Mouse (Mus musculus) macrophage (primary cell): Measurements from ENCODE around the gene Cish. TPM values are rescaled to one million over a fixed set of nuclear protein-coding genes. Genes with fewer than 3 reads are reported as not detected.
A peak's percentile ranks its signal among the peaks of the same experiment; 100 is the strongest.

Experiments
- H3K27ac ChIP-seq: fragments of 350-480 bp; formaldehyde crosslinking; 2 replicates; pipeline ENCODE4 v1.9.0; 2021
- H3K36me3 ChIP-seq: fragments of 350-480 bp; formaldehyde crosslinking; 2 replicates; pipeline ENCODE4 v1.9.0; 2021; ENCODE audit errors: inconsistent target
- H3K4me3 ChIP-seq: fragments of 350-480 bp; formaldehyde crosslinking; 2 replicates; pipeline ENCODE4 v1.9.0; 2021; ENCODE audit errors: inconsistent target
- H3K79me2 ChIP-seq: fragments of 350-480 bp; formaldehyde crosslinking; 2 replicates; pipeline ENCODE4 v1.9.0; 2021; ENCODE audit errors: inconsistent target
- WGBS: methylation state at CpG from one replicate; pipeline ENCODE4 v1.1.7; 2026; ENCODE audit warnings: inconsistent platforms; ENCODE audit not compliant: missing documents; 5-methylcytosine and 5-hydroxymethylcytosine counted together
- polyA plus RNA-seq: library from polyadenylated mRNA; stranded (reverse); fragments of 250-400 nt; gene quantifications from 3 replicates; pipeline ENCODE4 v1.2.4, GENCODE M21; 2018; ENCODE audit warnings: inconsistent platforms

Cish gene
- polyA plus RNA-seq, 1 experiment from 2014 or later, result 0.29 TPM

DNA sequence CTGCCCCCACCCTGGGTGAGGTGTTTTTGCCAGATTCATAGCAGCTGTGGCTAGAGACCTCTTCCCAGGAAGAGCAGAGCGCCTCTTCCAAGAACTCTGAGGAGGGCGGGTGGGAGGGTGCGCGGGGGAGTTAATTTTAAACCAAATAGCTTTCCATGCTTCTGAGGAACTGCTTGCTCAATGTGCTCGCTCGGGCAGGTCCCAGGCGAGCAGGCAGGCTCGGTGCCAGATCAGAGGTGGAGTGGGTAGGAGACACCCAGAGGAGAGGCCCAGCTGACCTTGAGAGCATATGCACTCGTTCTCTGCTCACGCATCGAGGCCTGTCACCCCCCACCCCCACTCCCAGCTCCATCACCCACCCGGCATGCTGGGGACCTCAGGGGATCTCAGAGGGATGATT is 12.1 kb downstream of the Cish start:
- 54% methylated on average over 12 of the region's 12 CpGs for whole genome bisulfite sequencing
- H3K79me2 ChIP-seq, result no peaks in the 10 kb centered on the region
- no peak overlapping the region for H3K4me3 ChIP-seq
- no peaks in the 10 kb centered on the region for H3K36me3 ChIP-seq
- no peak overlapping the region for H3K27ac ChIP-seq

DNA sequence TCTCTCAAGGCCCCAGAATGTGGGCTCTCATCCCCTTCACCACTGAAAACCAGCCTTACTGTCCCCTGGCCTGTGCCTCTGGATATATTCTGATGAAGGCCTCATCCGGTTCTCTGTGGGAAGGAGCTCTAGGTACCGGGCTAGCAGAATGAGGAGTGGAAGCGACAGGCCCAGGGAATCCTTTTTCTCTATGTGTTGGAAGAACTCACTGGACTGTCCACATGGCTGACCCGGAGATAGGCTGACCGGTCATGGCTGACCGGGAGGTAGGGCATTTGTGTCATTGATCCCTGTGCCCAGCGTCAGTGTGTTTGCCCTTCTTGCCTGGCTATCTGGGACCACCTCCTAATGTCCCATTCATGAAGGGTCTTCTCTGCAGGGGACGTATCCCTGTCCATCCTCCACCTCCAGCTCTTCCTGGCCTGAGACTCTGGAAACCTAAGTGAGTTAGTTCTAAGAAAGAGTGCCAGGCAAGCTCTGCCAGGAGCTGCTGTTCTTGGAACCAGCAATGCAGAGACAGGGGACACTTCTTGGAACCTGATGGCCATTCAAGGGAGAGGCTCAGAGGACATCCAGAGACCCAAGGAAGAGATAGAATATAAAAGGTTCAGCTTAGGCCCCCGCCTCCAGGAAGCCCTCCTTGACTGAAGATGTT is 12.6 kb downstream of the Cish start:
- 95% methylated on average over 9 of the region's 9 CpGs for WGBS
- H3K79me2 ChIP-seq, result no peaks in the 10 kb centered on the region
- no peaks in the 10 kb centered on the region for H3K36me3 ChIP-seq
- no peak overlapping the region for H3K27ac ChIP-seq
- no peak overlapping the region for H3K4me3 ChIP-seq

DNA sequence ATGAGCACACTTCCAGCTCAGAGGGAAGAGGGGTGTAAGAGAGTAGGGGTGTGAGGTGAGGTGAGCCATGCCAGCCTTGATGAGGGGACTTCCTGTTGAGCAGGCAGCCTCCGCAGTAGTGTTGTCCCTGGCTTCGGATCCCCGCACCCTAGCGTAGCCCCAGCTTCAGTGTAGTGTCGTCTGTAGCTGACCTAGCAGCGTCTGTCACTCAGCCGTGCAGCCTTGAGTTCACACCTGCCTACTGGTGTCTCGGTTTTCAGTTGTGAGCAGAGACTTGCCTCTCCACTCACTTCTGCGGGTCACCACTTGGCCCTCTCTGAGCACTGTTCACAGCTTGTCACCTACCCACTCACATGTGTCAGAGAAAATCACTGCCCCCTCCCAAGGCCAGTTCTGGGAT is 13.3 kb downstream of the Cish start:
- Histone ChIP-seq H3K36me3 (no peaks in the 10 kb centered on the region), H3K79me2 (no peaks in the 10 kb centered on the region), H3K4me3 (no peak overlapping the region), H3K27ac (no peak overlapping the region)
- 91% methylated on average over 9 of the region's 9 CpGs for WGBS

DNA sequence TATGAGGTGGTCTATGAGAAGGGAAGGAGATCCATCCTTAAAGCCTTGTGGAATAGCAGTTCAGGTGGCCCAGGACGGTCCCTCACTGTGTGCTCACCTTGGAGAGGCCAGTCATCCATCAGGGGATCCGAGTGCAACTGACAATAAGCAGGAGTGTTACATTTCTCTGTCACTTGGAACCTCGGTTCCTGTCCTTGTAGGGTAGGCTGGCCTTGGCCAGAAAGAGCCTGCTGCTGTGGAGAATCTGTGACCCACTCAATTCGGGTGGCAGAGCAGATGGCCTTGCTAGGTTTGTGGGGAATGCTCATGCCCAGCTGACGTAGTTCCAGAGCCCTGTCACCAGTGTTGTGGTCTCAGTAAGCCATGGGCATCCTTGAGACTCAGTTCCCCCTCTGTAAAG is 13.8 kb downstream of the Cish start:
- no peak overlapping the region for H3K27ac ChIP-seq
- no peaks in the 10 kb centered on the region for H3K36me3 ChIP-seq
- no peak overlapping the region for H3K4me3 ChIP-seq
- 81% methylated on average over 5 of the region's 5 CpGs for WGBS
- H3K79me2 ChIP-seq, result no peaks in the 10 kb centered on the region

DNA sequence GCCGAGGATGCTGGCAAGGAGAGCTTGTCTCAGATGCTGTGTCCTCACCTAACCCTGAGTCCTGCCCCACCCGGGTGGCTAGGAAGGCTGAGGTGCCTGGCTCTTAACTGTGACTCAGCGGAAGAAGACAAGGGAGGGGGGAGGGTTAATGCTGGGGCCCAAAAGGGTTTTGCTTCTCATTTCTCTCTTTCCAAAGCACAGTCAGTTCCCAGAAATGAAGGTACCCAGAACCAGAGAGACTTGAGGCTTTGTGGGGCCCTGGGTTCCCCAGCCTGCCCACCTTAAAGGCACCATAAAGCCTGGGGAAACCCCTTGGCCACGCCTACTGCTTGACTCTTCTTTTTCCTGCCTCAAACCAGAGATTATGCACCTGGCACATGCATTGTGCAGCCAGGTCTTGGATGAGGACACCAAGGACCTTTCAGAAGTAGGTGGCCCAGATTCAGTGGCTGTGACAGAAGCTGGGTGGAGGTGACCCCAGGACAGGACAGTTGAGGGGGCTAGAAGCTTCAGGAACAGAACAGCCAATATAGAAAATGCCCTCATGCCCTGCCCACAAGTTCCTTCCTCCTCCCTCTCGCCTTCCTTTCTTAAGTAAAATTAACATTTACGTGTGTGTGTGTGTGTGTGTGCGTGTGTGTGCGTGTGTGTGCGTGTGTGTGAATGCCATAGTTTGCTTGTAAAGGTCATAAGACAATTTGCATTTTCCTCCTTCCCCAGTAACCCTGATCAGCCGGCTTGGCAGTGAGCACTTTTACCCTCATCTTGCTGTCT is 17.2 kb downstream of the Cish start:
- Histone ChIP-seq H3K4me3 (no peak overlapping the region), H3K36me3 (no peaks in the 10 kb centered on the region)

DNA sequence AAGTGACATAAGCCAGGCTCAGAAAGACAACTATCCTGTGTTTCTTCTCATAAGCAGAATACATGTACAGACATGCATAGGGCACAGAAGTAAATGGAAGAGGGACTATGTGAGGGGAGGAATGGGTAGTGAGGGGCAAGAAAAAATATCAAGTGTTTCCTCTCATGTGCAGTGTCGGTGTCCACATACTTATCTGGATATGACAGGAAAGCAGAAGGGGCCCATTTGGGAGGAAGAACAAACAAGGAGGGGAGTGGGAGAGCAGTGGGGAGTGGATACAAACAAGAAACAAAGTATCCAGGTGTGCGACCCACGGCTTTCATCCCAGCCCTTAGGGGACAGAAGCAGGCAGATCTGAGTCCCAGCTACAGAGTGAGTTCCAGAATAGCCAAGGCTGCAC is 18.1 kb downstream of the Cish start:
- Histone ChIP-seq H3K36me3 (no peaks in the 10 kb centered on the region), H3K79me2 (no peaks in the 10 kb centered on the region), H3K27ac (no peak overlapping the region), H3K4me3 (no peak overlapping the region)
- WGBS, result 73% methylated on average over 3 of the region's 3 CpGs

More for the DNA sequence above, 17.2 kb downstream of the Cish start:
- peak overlapping the region; percentile 97 for H3K27ac ChIP-seq
- 0% methylated on average over 5 of the region's 10 CpGs for WGBS
- H3K79me2 ChIP-seq, result no peaks in the 10 kb centered on the region

DNA sequence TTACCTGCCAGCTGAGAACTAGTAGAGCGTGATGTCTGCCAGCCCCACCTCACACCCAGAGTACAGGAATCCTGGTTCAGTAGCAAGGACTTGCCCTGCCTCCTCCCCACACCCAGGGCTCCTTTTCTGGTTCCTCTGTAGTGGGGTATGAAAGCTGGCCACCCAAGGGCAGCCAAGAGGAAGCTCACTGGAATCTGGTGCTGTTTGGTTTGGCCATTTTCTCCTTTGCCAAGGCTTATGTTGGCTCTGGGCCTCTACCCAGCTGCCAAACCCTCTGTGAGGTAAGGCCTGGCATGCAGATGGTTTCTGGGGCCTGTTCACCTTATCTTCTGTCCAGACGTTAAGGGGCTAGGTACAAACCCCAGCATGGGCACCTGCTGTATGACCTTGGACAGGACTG is 20.0 kb downstream of the Cish start:
- no peaks in the 10 kb centered on the region for H3K79me2 ChIP-seq
- no peak overlapping the region for H3K27ac ChIP-seq
- no peaks in the 10 kb centered on the region for H3K36me3 ChIP-seq
- H3K4me3 ChIP-seq, result no peak overlapping the region
- WGBS, result 85% methylated on average over 2 of the region's 2 CpGs

DNA sequence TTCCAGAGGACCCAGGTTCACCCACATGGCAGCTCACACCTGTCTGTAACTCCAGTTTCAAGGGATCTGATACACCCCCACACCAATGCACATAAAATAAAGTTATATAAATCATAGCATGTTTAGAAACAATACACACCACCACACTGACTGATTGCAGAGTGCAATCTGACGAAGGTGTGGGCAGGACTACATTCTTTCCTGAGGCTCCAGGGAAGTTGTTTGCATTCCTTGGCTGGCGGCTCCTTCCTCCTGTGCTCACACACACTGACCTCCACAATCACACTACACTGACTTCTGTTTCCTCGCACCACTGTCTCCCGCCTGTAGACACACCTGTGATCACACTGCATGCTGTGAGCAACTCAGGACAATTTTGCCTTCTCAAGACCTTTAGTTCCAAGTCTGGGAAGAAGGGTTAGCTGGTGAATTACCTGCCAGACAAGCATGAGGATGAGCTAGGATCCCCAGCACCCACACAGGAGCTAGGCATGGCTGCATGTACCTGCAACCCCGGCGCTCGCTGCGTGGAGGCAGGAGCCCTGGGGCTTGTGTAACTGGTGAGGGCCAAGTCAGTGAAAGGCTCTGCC is 26.7 kb downstream of the Cish start:
- H3K79me2 ChIP-seq, result no peaks in the 10 kb centered on the region
- H3K4me3 ChIP-seq, result no peak overlapping the region
- no peaks in the 10 kb centered on the region for H3K36me3 ChIP-seq
- H3K27ac ChIP-seq, result no peak overlapping the region
- WGBS, result 91% methylated on average over 8 of the region's 8 CpGs

DNA sequence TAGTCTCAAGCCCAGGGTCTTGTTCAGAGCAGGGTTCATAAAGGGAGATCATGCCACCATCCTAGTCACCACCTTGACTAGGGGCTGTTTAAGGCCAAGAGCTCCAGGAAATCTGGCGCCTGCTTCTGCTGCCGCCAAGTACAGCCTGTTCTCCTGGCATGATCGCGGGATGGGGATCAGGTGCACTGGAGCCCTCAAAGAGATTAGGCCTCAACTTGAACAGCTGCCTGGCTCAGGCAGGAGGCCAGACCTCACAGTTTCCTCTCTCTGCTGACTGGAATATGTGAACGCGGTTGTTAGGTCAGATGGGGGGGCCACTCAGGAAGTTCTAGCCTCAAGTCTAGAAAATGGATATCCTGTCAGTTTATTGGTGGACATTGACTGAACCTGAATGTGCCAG is 27.7 kb downstream of the Cish start:
- Histone ChIP-seq H3K79me2 (no peaks in the 10 kb centered on the region), H3K36me3 (no peaks in the 10 kb centered on the region), H3K27ac (no peak overlapping the region), H3K4me3 (no peak overlapping the region)
- WGBS, result 25% methylated on average over 6 of the region's 6 CpGs

DNA sequence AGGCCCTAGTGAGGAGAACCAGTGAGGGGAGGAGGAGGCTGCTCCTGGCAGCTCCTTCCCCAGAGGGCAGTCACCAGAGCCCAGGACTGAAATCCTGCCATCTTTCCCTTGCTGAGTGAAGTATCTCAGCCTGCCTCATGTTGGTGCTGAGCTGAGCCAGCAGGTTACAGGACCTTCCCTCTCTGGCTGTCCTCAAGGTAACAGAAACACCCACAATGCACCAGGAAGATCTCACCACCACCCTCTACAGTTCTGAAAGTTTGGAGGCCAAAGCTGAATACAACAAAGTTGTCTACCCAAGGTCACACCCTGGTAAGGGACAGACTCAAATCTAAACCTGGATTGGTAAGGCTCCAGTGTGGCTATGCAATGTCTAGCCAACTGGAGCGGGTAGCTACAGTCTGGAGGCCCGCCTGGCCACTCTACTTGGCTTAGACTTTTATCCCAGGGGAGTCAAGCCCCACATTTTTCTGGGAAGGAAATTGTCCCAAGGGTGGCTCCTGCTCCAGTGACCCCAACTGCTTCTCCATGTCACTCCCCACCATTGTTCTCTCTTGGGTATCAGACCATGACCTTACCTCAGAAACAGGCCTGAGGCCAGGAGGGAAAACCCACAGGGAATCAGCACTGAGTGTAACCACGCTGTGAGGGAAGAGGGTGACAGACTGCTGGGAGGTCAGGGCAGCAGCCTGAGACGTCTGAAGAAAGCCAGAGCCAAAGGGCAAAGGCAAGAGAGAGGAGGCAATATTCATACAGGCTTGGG is 29.2 kb downstream of the Cish start:
- WGBS, result 76% methylated on average over 4 of the region's 4 CpGs
- Histone ChIP-seq H3K4me3 (no peak overlapping the region), H3K27ac (no peak overlapping the region), H3K36me3 (no peaks in the 10 kb centered on the region), H3K79me2 (no peaks in the 10 kb centered on the region)

DNA sequence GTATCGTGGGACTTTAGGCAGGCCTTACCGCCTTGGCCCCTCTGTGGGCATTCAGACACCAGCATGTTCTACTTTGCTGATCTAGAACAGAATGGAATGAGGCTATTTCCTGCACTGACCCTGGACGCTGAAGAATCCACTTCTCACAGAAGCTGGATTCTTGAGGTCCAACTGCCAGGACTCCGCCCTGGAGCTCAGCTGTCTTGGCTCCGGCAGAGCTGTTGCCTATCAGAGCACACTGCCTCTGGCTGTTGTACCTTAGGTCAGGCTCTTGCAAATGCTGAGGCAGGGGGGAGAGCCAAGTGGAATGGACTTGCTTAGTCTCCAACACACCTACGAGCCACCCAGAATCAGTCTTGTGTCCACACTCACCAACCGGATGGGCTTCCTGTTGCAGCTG is 30.1 kb downstream of the Cish start:
- no peaks in the 10 kb centered on the region for H3K36me3 ChIP-seq
- no peak overlapping the region for H3K4me3 ChIP-seq
- H3K27ac ChIP-seq, result no peak overlapping the region
- H3K79me2 ChIP-seq, result no peaks in the 10 kb centered on the region
- WGBS, result 86% methylated on average over 7 of the region's 7 CpGs

DNA sequence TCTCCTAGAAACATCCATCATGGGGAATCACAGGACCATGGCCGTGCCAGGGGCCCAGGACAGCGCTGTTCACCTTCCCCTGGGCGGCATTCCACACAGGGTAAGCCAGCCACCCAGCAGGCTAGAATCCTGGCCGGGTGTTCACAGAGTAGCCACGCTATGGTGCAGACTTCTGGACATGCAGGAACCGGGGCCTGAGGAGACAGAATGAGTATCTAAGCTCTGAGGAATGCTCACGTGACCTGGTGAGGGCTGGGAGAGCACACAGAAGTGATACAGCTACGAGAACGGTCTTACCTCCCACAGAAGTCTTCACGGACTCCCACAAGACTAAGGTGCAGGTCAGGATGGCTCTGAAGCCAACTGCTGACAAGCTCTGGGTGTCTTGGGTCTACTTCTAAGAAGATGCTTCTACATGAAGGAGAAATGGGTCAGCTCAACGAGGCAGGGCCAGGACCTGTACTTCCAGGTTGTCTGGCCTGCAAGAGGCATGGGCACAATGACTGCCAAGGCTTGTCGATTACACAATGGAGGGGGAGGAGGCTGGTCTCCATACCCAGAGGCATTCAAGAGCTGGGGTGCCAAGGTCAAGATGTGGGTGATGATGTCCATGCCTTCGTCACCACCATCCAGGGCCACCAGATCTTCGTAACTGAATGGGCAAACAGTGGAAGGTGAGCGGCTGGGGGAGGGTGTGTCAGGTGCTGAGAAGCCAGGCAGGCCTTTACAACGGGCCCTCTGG is 32.2 kb downstream of the Cish start:
- Histone ChIP-seq H3K79me2 (no peaks in the 10 kb centered on the region), H3K4me3 (no peak overlapping the region), H3K36me3 (no peaks in the 10 kb centered on the region), H3K27ac (no peak overlapping the region)
- 93% methylated on average over 15 of the region's 16 CpGs for WGBS

DNA sequence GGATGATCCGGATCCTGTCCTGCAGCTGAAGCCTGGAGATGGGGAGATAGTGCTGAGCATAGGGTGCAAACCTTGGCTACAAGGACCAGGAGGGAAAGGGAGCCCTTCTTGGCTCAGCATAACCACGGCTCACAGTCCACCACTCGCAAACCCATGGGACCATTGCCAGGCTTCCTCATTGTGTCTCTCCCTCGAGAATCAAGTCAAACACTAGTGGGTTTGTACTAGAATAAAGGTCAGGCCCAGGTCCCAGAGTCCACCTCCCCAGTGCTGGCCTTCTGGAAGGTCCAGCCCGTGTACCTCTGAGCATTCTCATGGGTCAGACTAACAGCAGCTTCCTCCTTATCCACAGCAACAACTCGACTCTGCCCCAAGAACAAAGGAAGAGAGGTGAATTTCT is 35.0 kb downstream of the Cish start:
- WGBS, result 67% methylated on average over 6 of the region's 6 CpGs
- no peaks in the 10 kb centered on the region for H3K79me2 ChIP-seq
- H3K4me3 ChIP-seq, result no peak overlapping the region
- H3K27ac ChIP-seq, result no peak overlapping the region
- no peaks in the 10 kb centered on the region for H3K36me3 ChIP-seq

DNA sequence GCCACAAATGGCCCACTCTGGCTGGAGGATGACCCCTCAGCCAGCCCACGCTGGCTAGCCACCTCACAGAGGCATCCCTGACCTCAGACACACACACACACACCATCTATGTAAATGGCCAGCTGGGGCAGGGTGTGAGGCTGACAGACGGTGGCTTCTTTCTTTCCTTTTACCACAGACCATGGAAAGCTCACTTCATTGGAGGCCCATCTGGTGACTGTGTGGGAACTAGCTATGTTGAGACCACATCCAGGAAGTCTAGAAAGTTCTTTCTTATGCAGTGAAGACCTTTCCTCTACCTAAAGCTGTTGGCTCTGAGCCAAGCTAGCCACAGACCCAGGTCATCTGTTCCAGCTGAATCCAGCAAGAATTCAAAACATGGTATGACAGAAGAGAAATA is 37.9 kb downstream of the Cish start:
- 69% methylated on average over 1 of the region's 2 CpGs for WGBS
- Histone ChIP-seq H3K4me3 (no peak overlapping the region), H3K79me2 (no peaks in the 10 kb centered on the region), H3K27ac (no peak overlapping the region), H3K36me3 (no peaks in the 10 kb centered on the region)
